Mouse (Mus musculus) heart, adult 2 months (tissue): ENCODE results near the gene Cradd.

ENCODE experiments used
- CTCF ChIP-seq: fragments of 200-600 bp; IDR thresholded peaks from 2 replicates; pipeline ENCODE4 v1.8.1; 2022; ENCODE audit warnings: antibody characterized with exemption, mild to moderate bottlenecking, moderate library complexity
- EP300 ChIP-seq: fragments of 200-500 bp; IDR thresholded peaks from 2 replicates; pipeline ENCODE4 v1.6.1; 2011; ENCODE audit warnings: low read depth, low read length, control low read depth; ENCODE audit not compliant: insufficient read depth
- POLR2A ChIP-seq: fragments of 200-500 bp; IDR thresholded peaks from 2 replicates; pipeline ENCODE4 v1.6.1; 2011; ENCODE audit warnings: mild to moderate bottlenecking, low read depth, low read length, control low read depth; ENCODE audit not compliant: insufficient read depth

DNA sequence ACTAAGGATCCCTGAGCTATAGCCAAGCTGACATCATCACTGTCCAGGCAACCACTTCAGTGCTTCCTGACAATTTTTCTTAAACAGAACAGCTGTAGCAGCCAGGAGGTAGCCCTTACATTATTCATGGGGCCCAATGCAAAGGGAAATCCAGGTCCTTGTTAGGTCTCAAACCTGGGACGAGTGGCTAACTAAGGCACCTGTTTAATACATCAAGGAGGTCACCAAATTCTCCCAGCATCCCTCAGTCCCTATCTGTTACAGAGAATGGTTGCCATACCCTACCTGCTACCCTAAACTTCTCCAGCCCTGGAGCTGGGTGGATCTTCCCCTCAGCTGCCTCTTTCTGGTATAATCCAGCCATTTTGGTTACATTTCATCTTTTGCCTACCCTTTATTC lies 10.9 kb upstream of the Cradd start:
- no peak for TF ChIP-seq CTCF
- TF ChIP-seq POLR2A, result no peak
- TF ChIP-seq EP300, result no peak
